ENCODE assay signal across 21 mouse cellular contexts in genomic region chr13:12323076-12323625, GRCm38 (mm10). TPM values are rescaled to one million over a fixed set of nuclear protein-coding genes. Genes with fewer than 3 reads are reported as not detected.
DNase-seq lines count a peak whose midpoint lies in the region; ATAC-seq and TF ChIP-seq lines count a peak whose summit lies in the region.
"Had no signal": no experiment of that assay in that cellular context is flagged by ENCODE, and none has a peak within 500 bp of the region (broad histone marks: within the 10 kb centered on the region; RNA-seq: fewer than 3 reads in every experiment).

No protein-coding gene starts in this region.

- peak; percentile 5 for DNase-seq in gastrocnemius, postnatal 14 days
- no peak for DNase-seq in gastrocnemius, adult 8-10 months (ENCODE audit: low spot score in 2 of 2)
- DNase-seq in layer of hippocampus, adult 9-11 months = peak; percentile 52
- DNase-seq in layer of hippocampus, postnatal 25 days (ENCODE audit: extremely low spot score in 1 of 2, low spot score in 1 of 2) = no peak
- DNase-seq in heart, postnatal 0 days (ENCODE audit: low spot score) = peak; percentile 79
- DNase-seq in thymus, postnatal 10 days (ENCODE audit: low spot score in 2 of 2) = no peak
- DNase-seq in B cell, adult 2 months = no peak
- DNase-seq: adrenal gland, postnatal 36 days; cerebellum, adult 2 months; cerebellum, postnatal 36 days; left cerebral cortex, postnatal 4 days; liver; right cerebral cortex, adult 18-20 months; thymus, postnatal 25 days had no signal

- ATAC-seq in heart, postnatal 0 days (ENCODE audit: insufficient read depth, low read depth) = peak; percentile 73
- ATAC-seq: hindbrain, embryonic 16.5 days; intestine, embryonic 16.5 days; lung, postnatal 0 days; midbrain, embryonic 13.5 days had no signal

- peaks cover 42% of the 10 kb centered on the region for H3K4me1 ChIP-seq in heart, postnatal 0 days (ENCODE audit: control insufficient read depth, insufficient read depth)
- H3K4me1 ChIP-seq: embryonic facial prominence, embryonic 15.5 days; kidney, embryonic 15.5 days; midbrain, embryonic 13.5 days; neural tube, embryonic 12.5 days had no signal

- intact Hi-C loops in gastrocnemius, postnatal 14 days (cut with DNase I; ENCODE audit: low total_unique reads) = no loop called here

- H3K27ac ChIP-seq in heart, postnatal 0 days (ENCODE audit: low read depth) = peak overlapping the region; percentile 93
- H3K27ac ChIP-seq: embryonic facial prominence, embryonic 15.5 days; kidney, embryonic 15.5 days; midbrain, embryonic 13.5 days; neural tube, embryonic 12.5 days had no signal

- WGBS in heart, postnatal 0 days = 44% methylated on average over 12 of the region's 12 CpGs

- no peaks in the 10 kb centered on the region for H3K9me3 ChIP-seq in heart, postnatal 0 days (replicated peaks; ENCODE audit: control insufficient read depth, low read length)
- H3K9me3 ChIP-seq: embryonic facial prominence, embryonic 15.5 days; kidney, embryonic 15.5 days; midbrain, embryonic 13.5 days; neural tube, embryonic 12.5 days had no signal

- H3K4me2 ChIP-seq in heart, postnatal 0 days (ENCODE audit: low read depth, low read length) = peak overlapping the region; percentile 37; the same call in 1 of the 2 replicates
- H3K4me2 ChIP-seq: embryonic facial prominence, embryonic 15.5 days; kidney, embryonic 15.5 days; midbrain, embryonic 13.5 days; neural tube, embryonic 12.5 days had no signal

- H3K9ac ChIP-seq in heart, postnatal 0 days (replicated peaks; ENCODE audit: low read depth, low read length) = peak overlapping the region; percentile 49
- H3K9ac ChIP-seq: embryonic facial prominence, embryonic 15.5 days; kidney, embryonic 15.5 days; midbrain, embryonic 13.5 days; neural tube, embryonic 12.5 days had no signal

- TF ChIP-seq CTCF in heart, postnatal 0 days (IDR thresholded peaks at IDR 0.05; ENCODE audit: low read depth) = no peak

- no peaks in the 10 kb centered on the region for H3K27me3 ChIP-seq in heart, postnatal 0 days (ENCODE audit: control insufficient read depth, insufficient read depth, low read length)
- H3K27me3 ChIP-seq: embryonic facial prominence, embryonic 15.5 days; kidney, embryonic 15.5 days; midbrain, embryonic 13.5 days; neural tube, embryonic 12.5 days had no signal

- no peak overlapping the region for H3K4me3 ChIP-seq in heart, postnatal 0 days (ENCODE audit: low read depth, low read length)
- H3K4me3 ChIP-seq: embryonic facial prominence, embryonic 15.5 days; kidney, embryonic 15.5 days; midbrain, embryonic 13.5 days; neural tube, embryonic 12.5 days had no signal

- no peak for TF ChIP-seq EP300 in heart, postnatal 0 days (IDR thresholded peaks at IDR 0.05; ENCODE audit: low read depth)

- no peaks in the 10 kb centered on the region; the same call in 1 of the 2 replicates for H3K36me3 ChIP-seq in heart, postnatal 0 days (replicated peaks; ENCODE audit: control insufficient read depth, insufficient read depth, low read length)
- H3K36me3 ChIP-seq: embryonic facial prominence, embryonic 15.5 days; kidney, embryonic 15.5 days; midbrain, embryonic 13.5 days; neural tube, embryonic 12.5 days had no signal

RNA-seq across cellular contexts. Expression of gene Actn2, which starts 17.4 kb away (rescaled TPM):
- total RNA-seq in gastrocnemius, postnatal 14 days (2021) = 1,000 to 10,000 TPM; 1,554 to 1,683 TPM
- total RNA-seq in gastrocnemius, adult 8-10 months (2022) = 100 to 1,000 TPM; 853 to 990 (median 915) TPM
- 10 to 100 TPM; 16.9 to 17.6 TPM for total RNA-seq in layer of hippocampus, postnatal 25 days (2021)
- 1,276 and 1,578 TPM in 2 replicates for total RNA-seq in heart, postnatal 0 days (2014; rRNA removed; ENCODE audit: low replicate concordance)
- polyA plus RNA-seq in heart, postnatal 0 days (2015; fragmentation: Nextera tagmentation; extraction: Ambion mirVana) = 2,012 and 2,143 TPM in 2 replicates

Comparison
In these comparisons a context has a peak if more than half of its experiments do, and no peak if none do; other contexts are left out.
1. DNase-seq: peak in gastrocnemius, postnatal 14 days (single experiment), layer of hippocampus, adult 9-11 months (single experiment) and heart, postnatal 0 days (single experiment); none in gastrocnemius, adult 8-10 months (0 of 2), layer of hippocampus, postnatal 25 days (0 of 2), thymus, postnatal 10 days (0 of 2) and B cell, adult 2 months (0 of 2).
2. RNA of gene Actn2, which starts 17.4 kb away (total RNA-seq): 1,554 to 1,683 TPM in gastrocnemius, postnatal 14 days, 1,276 to 1,578 TPM in heart, postnatal 0 days and 853 to 990 TPM in gastrocnemius, adult 8-10 months; 16.9 to 17.6 TPM in layer of hippocampus, postnatal 25 days; every median in the first group is over 10 times any median in the second.